Comparison of ENCODE assay signal across 15 mouse cellular contexts in genomic region chr8:95885966-95886365, GRCm38 (mm10). TPM values are rescaled to one million over a fixed set of nuclear protein-coding genes. Genes with fewer than 3 reads are reported as not detected.
DNase-seq lines count a peak whose midpoint lies in the region; ATAC-seq and TF ChIP-seq lines count a peak whose summit lies in the region.
"Had no signal": no experiment of that assay in that cellular context is flagged by ENCODE, and none has a peak within 500 bp of the region (broad histone marks: within the 10 kb centered on the region; RNA-seq: fewer than 3 reads in every experiment).

No protein-coding gene starts in this region.

- no peak for ATAC-seq in heart, postnatal 0 days (ENCODE audit: insufficient read depth, low read depth)
- no peak for ATAC-seq in monocyte, adult 5-6 weeks (replicated peaks; ENCODE audit: insufficient number of reproducible peaks, low FRiP score, low TSS enrichment, poor library complexity, severe bottlenecking)
- ATAC-seq: forebrain, embryonic 14.5 days had no signal

- no peak for TF ChIP-seq CTCF in heart, postnatal 0 days (IDR thresholded peaks at IDR 0.05; ENCODE audit: low read depth)
- no peak for TF ChIP-seq CTCF in CH12.LX (conservative IDR thresholded peaks at IDR 0.05 in 1 of 2, IDR thresholded peaks at IDR 0.05 in 1 of 2; ENCODE audit: low read depth in 2 of 2, low read length in 2 of 2)
- TF ChIP-seq CTCF in liver, adult 2 months (IDR thresholded peaks at IDR 0.05; ENCODE audit: low read depth, low read length): no peak

- H3K4me2 ChIP-seq in heart, postnatal 0 days (ENCODE audit: low read depth, low read length): peak overlapping the region; percentile 97
- H3K4me2 ChIP-seq in CH12.LX (ENCODE audit: insufficient read depth, low read depth, poor library complexity, severe bottlenecking): peak overlapping the region; percentile 99

- DNase-seq in heart, postnatal 0 days (ENCODE audit: low spot score): no peak
- DNase-seq in heart, postnatal 10 days: no peak
- DNase-seq in A20 (ENCODE audit: low read depth, low spot score) (peak; percentile 23), CH12.LX (ENCODE audit: extremely low read depth) (no peak)
- DNase-seq in liver, adult 2 months (ENCODE audit: extremely low read depth, low read depth, low spot score): peak; percentile 100
- DNase-seq in cerebellum, postnatal 4 days (ENCODE audit: low spot score in 2 of 2): no peak
- DNase-seq: adrenal gland, adult 8-10 months; cerebellum, postnatal 10 days; gastrocnemius, postnatal 10 days; lung, postnatal 4 days; midbrain, embryonic 14.5 days; right cerebral cortex, adult 18-20 months had no signal

- dilution Hi-C loops in CH12.LX (cut with MboI; ENCODE audit: extremely low pct_ligation_motif_present, extremely low pct_unique_long_range_greater_than_20kb, low sequenced_read_pairs): no loop called here

- in situ Hi-C loops in CH12.LX (cut with MboI; ENCODE audit: low pct_ligation_motif_present, low pct_unique_long_range_greater_than_20kb, low sequenced_read_pairs): no loop called here

- H3K4me3 ChIP-seq in heart, postnatal 0 days (ENCODE audit: low read depth, low read length): no peak overlapping the region; the same call in 1 of the 2 replicates
- H3K4me3 ChIP-seq in CH12.LX (replicated peaks in 1 of 3; ENCODE audit: low read depth in 2 of 3, low read length in 2 of 3, poor library complexity in 1 of 3): peak overlapping the region; percentile 21 to 100 (median 96)
- no peak overlapping the region for H3K4me3 ChIP-seq in liver, adult 2 months (ENCODE audit: insufficient read depth, low read depth, low read length)
- H3K4me3 ChIP-seq: embryonic facial prominence, embryonic 13.5 days had no signal

- TF ChIP-seq RAD21 in CH12.LX (IDR thresholded peaks at IDR 0.05; ENCODE audit: low read depth, low read length): no peak

- peak overlapping the region; percentile 94 for H3K27ac ChIP-seq in heart, postnatal 0 days (ENCODE audit: low read depth)
- no peak overlapping the region for H3K27ac ChIP-seq in CH12.LX (ENCODE audit: insufficient read depth, low read depth)
- peak overlapping the region; percentile 99 for H3K27ac ChIP-seq in liver, adult 2 months (replicated peaks; ENCODE audit: insufficient read depth, low read depth, low read length)
- H3K27ac ChIP-seq: embryonic facial prominence, embryonic 13.5 days had no signal

- no peak for TF ChIP-seq EP300 in heart, postnatal 0 days (IDR thresholded peaks at IDR 0.05; ENCODE audit: low read depth)
- TF ChIP-seq EP300 in CH12.LX (IDR thresholded peaks at IDR 0.05; ENCODE audit: low read length): no peak

- no peaks in the 10 kb centered on the region for H3K9me3 ChIP-seq in heart, postnatal 0 days (replicated peaks; ENCODE audit: control insufficient read depth, low read length)
- H3K9me3 ChIP-seq in CH12.LX (replicated peaks; ENCODE audit: low read length): peaks cover 2% of the 10 kb centered on the region
- H3K9me3 ChIP-seq: embryonic facial prominence, embryonic 13.5 days had no signal

- intact Hi-C loops in heart, postnatal 10 days (cut with DNase I): loop anchor here (5.0 kb wide), 1 partner anchor 34 kb away; the partner anchor contains the start of gene Slc38a7

- H3K27me3 ChIP-seq in heart, postnatal 0 days (ENCODE audit: control insufficient read depth, insufficient read depth, low read length): no peaks in the 10 kb centered on the region
- no peaks in the 10 kb centered on the region for H3K27me3 ChIP-seq in CH12.LX (replicated peaks)
- no peaks in the 10 kb centered on the region for H3K27me3 ChIP-seq in liver, adult 2 months (ENCODE audit: control insufficient read depth, insufficient read depth, low read length)
- H3K27me3 ChIP-seq: embryonic facial prominence, embryonic 13.5 days had no signal

- H3K79me2 ChIP-seq in CH12.LX (replicated peaks; ENCODE audit: control insufficient read depth, extremely low read depth, insufficient read depth, poor library complexity, severe bottlenecking): peaks cover 66% of the 10 kb centered on the region
- peaks cover 26% of the 10 kb centered on the region for H3K79me2 ChIP-seq in liver, adult 2 months (ENCODE audit: control insufficient read depth, insufficient read depth, low read length)

- H3K9ac ChIP-seq in heart, postnatal 0 days (replicated peaks; ENCODE audit: low read depth, low read length): 0 out of 2 replicates have a peak overlapping the region, but pooled peaks have one; percentile 36
- H3K9ac ChIP-seq in CH12.LX (ENCODE audit: insufficient read depth, low read depth): peak overlapping the region; percentile 91
- H3K9ac ChIP-seq in liver, adult 2 months (ENCODE audit: low read depth, low read length): no peak overlapping the region

- peaks cover 17% of the 10 kb centered on the region for H3K4me1 ChIP-seq in heart, postnatal 0 days (ENCODE audit: control insufficient read depth, insufficient read depth)
- H3K4me1 ChIP-seq in CH12.LX (ENCODE audit: control insufficient read depth in 1 of 2, insufficient read depth in 2 of 2): peaks cover 16 to 49% of the 10 kb centered on the region in 2 experiments
- peaks cover 16% of the 10 kb centered on the region for H3K4me1 ChIP-seq in liver, adult 2 months (ENCODE audit: control insufficient read depth, insufficient read depth, low read length)

- H3K36me3 ChIP-seq in heart, postnatal 0 days (replicated peaks; ENCODE audit: control insufficient read depth, insufficient read depth, low read length): no peaks in the 10 kb centered on the region
- peaks cover 0 to 17% of the 10 kb centered on the region in 2 experiments for H3K36me3 ChIP-seq in CH12.LX (replicated peaks in 1 of 2; ENCODE audit: control insufficient read depth in 1 of 2, insufficient read depth in 1 of 2, low read length in 1 of 2)
- H3K36me3 ChIP-seq in liver, adult 2 months (ENCODE audit: control insufficient read depth, insufficient read depth, low read length): peaks cover 2% of the 10 kb centered on the region; the same call in 1 of the 2 replicates
- H3K36me3 ChIP-seq: embryonic facial prominence, embryonic 13.5 days had no signal

- TF ChIP-seq POLR2A in CH12.LX (IDR thresholded peaks at IDR 0.05; ENCODE audit: low read depth, low read length): no peak
- TF ChIP-seq POLR2A in liver, adult 2 months (IDR thresholded peaks at IDR 0.05; ENCODE audit: extremely low read depth, insufficient read depth, low read length): no peak

- 30% methylated on average over 5 of the region's 5 CpGs for WGBS in heart, postnatal 0 days
- WGBS in liver, adult 2 months: 13% methylated on average over 5 of the region's 5 CpGs

TF ChIP-seq in CH12.LX, 34 proteins besides CTCF, POLR2A, EP300 and RAD21:
- TF ChIP-seq ETS1 (conservative IDR thresholded peaks at IDR 0.05; ENCODE audit: low read depth, low read length) (no peak), CHD2 (IDR thresholded peaks at IDR 0.05; ENCODE audit: low read length) (no peak), MAX (IDR thresholded peaks at IDR 0.05; ENCODE audit: low read length) (no peak), SMC3 (IDR thresholded peaks at IDR 0.05; ENCODE audit: low read depth, low read length) (no peak), RCOR1 (conservative IDR thresholded peaks at IDR 0.05; ENCODE audit: low read depth, low read length) (no peak), USF1 (IDR thresholded peaks at IDR 0.05; ENCODE audit: low read depth, low read length) (no peak), USF2 (conservative IDR thresholded peaks at IDR 0.05; ENCODE audit: low read depth, low read length) (no peak), BHLHE40 (IDR thresholded peaks at IDR 0.05; ENCODE audit: low read depth, low read length) (no peak), JUND (conservative IDR thresholded peaks at IDR 0.05; ENCODE audit: low read depth, low read length) (no peak), ZC3H11A (IDR thresholded peaks at IDR 0.05; ENCODE audit: low read depth, low read length) (no peak), NELFE (IDR thresholded peaks at IDR 0.05; ENCODE audit: low read depth, low read length) (no peak), MAFK (IDR thresholded peaks at IDR 0.05; ENCODE audit: insufficient replicate concordance, low read length) (no peak), GABPA (IDR thresholded peaks at IDR 0.05; ENCODE audit: insufficient replicate concordance, low read depth, low read length) (no peak), JUN (IDR thresholded peaks at IDR 0.05; ENCODE audit: insufficient read depth, low read depth, low read length) (no peak), TCF12 (IDR thresholded peaks at IDR 0.05; ENCODE audit: low read depth, low read length) (no peak), UBTF (IDR thresholded peaks at IDR 0.05; ENCODE audit: low read depth, low read length) (no peak)

RNA-seq across cellular contexts. Expression of gene Got2, which starts 2.4 kb away (rescaled TPM):
- total RNA-seq in heart, postnatal 0 days (2014; rRNA removed; ENCODE audit: low replicate concordance): 624 and 648 TPM in 2 replicates
- 605 and 617 TPM in 2 replicates for polyA plus RNA-seq in heart, postnatal 0 days (2015; fragmentation: Nextera tagmentation; extraction: Ambion mirVana)
- 100 to 1,000 TPM; 638 to 661 TPM for total RNA-seq in heart, postnatal 10 days (2021)
- total RNA-seq in CH12.LX (2012; rRNA removed) (303 TPM in 2 replicates), CH12.LX (2014; rRNA removed) (268 and 283 TPM in 2 replicates)
- 489 and 509 TPM in 2 replicates for polyA plus RNA-seq in CH12.LX (2012; ENCODE audit: insufficient read length, low read depth)
- total RNA-seq in liver, adult 2 months (2014; rRNA removed): 271 and 323 TPM in 2 replicates
- polyA plus RNA-seq in liver, adult 2 months (2012; rRNA removed): 350 and 393 TPM in 2 replicates
- 31.7 to 47.7 TPM (median 45.7 TPM) in 3 replicates for total RNA-seq in monocyte, adult 5-6 weeks (2017)

RNA-seq across cellular contexts. Expression of gene Slc38a7, which starts 32.6 kb away (rescaled TPM):
- total RNA-seq in heart, postnatal 0 days (2014; rRNA removed; ENCODE audit: low replicate concordance): 8.7 and 12.5 TPM in 2 replicates
- polyA plus RNA-seq in heart, postnatal 0 days (2015; fragmentation: Nextera tagmentation; extraction: Ambion mirVana): 7.2 and 7.8 TPM in 2 replicates
- 10 to 100 TPM in 1 of 2 experiments, 1 to 10 TPM in 1; 9.9 to 11.5 TPM for total RNA-seq in heart, postnatal 10 days (2021)
- total RNA-seq in CH12.LX (2012; rRNA removed) (20.3 and 33.2 TPM in 2 replicates), CH12.LX (2014; rRNA removed) (12.0 and 13.9 TPM in 2 replicates)
- polyA plus RNA-seq in CH12.LX (2012; ENCODE audit: insufficient read length, low read depth): 28.1 and 31.0 TPM in 2 replicates
- 10.7 and 16.6 TPM in 2 replicates for total RNA-seq in liver, adult 2 months (2014; rRNA removed)
- polyA plus RNA-seq in liver, adult 2 months (2012; rRNA removed): 22.2 and 22.8 TPM in 2 replicates
- total RNA-seq in monocyte, adult 5-6 weeks (2017): 5.0 to 16.9 TPM (median 5.9 TPM) in 3 replicates

Comparison
In these comparisons a context has a peak if more than half of its experiments do, and no peak if none do; other contexts are left out.
1. DNase-seq: peak in A20 (single experiment) and liver, adult 2 months (single experiment); none in heart, postnatal 0 days (single experiment), heart, postnatal 10 days (0 of 2), CH12.LX (single experiment) and cerebellum, postnatal 4 days (0 of 2).
2. H3K4me3 ChIP-seq: peak in CH12.LX (3 of 3); none in heart, postnatal 0 days (single experiment) and liver, adult 2 months (single experiment).